Mouse (Mus musculus): Measurements from ENCODE around the gene Srsf1.
"Not testable (repeated sequence)": the region's sequence is repeated elsewhere in the genome, so short reads cannot be mapped to it uniquely, and the experiment has no call there.

The Srsf1 gene

GRCm38 (mm10) chr11:88044314-88044713 is 2.9 kb upstream of the Srsf1 start:
- DNase-seq: no peak

- DNase-seq: not testable (repeated sequence)
Measured at GRCm38 (mm10) chr11:88045159-88045558, 2.0 kb upstream of the Srsf1 start.

GRCm38 (mm10) chr11:88045878-88046277 is 1.3 kb upstream of the Srsf1 start:
- DNase-seq: no peak

GRCm38 (mm10) chr11:88046323-88046937 is 743 bp upstream of the Srsf1 start:
- DNase-seq: no peak

GRCm38 (mm10) chr11:88047871-88048531 is 828 bp downstream of the Srsf1 start:
- peak; percentile 83 for DNase-seq

GRCm38 (mm10) chr11:88048961-88049670 is 1.9 kb downstream of the Srsf1 start:
- no peak for DNase-seq

GRCm38 (mm10) chr11:88049732-88050131 is 2.6 kb downstream of the Srsf1 start:
- DNase-seq: no peak

GRCm38 (mm10) chr11:88052638-88053037 is 5.5 kb downstream of the Srsf1 start:
- DNase-seq: no peak

- no peak for DNase-seq
Measured at GRCm38 (mm10) chr11:88053821-88054220, 6.6 kb downstream of the Srsf1 start.

GRCm38 (mm10) chr11:88054589-88054988 is 7.4 kb downstream of the Srsf1 start:
- peak; percentile 58 for DNase-seq

GRCm38 (mm10) chr11:88055777-88056176 is 8.6 kb downstream of the Srsf1 start:
- no peak for DNase-seq

GRCm38 (mm10) chr11:88057788-88058187 is 10.6 kb downstream of the Srsf1 start:
- DNase-seq: no peak

- DNase-seq: peak; percentile 79
Measured at GRCm38 (mm10) chr11:88059141-88059540, 12.0 kb downstream of the Srsf1 start.

GRCm38 (mm10) chr11:88061892-88062625 is 14.9 kb downstream of the Srsf1 start:
- no peak for DNase-seq

GRCm38 (mm10) chr11:88065732-88066131 is 18.6 kb downstream of the Srsf1 start:
- no peak for DNase-seq

- DNase-seq: peak; percentile 34
Measured at GRCm38 (mm10) chr11:88067191-88067585, 20.0 kb downstream of the Srsf1 start.

- peak; percentile 88 for DNase-seq
Measured at GRCm38 (mm10) chr11:88067586-88068410, 20.6 kb downstream of the Srsf1 start, which contains the start of gene Vezf1. Gene Vezf1 (plus strand): TSS chr11:88068279.

- DNase-seq: peak; percentile 81
Measured at GRCm38 (mm10) chr11:88068411-88069245, 21.5 kb downstream of the Srsf1 start.

GRCm38 (mm10) chr11:88069246-88069570 is 22.0 kb downstream of the Srsf1 start:
- no peak for DNase-seq

GRCm38 (mm10) chr11:88070392-88070791 is 23.2 kb downstream of the Srsf1 start:
- no peak for DNase-seq

- DNase-seq: no peak
Measured at GRCm38 (mm10) chr11:88071113-88071512, 23.9 kb downstream of the Srsf1 start.

Measured in kidney, postnatal 14 days (tissue).